Mouse (Mus musculus) forebrain, embryonic 16.5 days (tissue): Measurements from ENCODE around the gene Zswim4. TPM values are rescaled to one million over a fixed set of nuclear protein-coding genes. Genes with fewer than 3 reads are reported as not detected.

Source experiments
- ATAC-seq: fragments of 200-750 bp; cut with Nextera tagmentation; 2 replicates; pipeline ENCODE4 v1.8.0; 2017; ENCODE audit warnings: mild to moderate bottlenecking, moderate library complexity
- H3K27ac ChIP-seq: fragments of 300-500 bp; sonication (generic); 2 replicates; pipeline ENCODE4 v1.5.1; 2014; ENCODE audit warnings: low read length, control low read depth
- H3K27me3 ChIP-seq: fragments of 300-500 bp; sonication (generic); replicated peaks from 2 replicates; pipeline ENCODE4 v1.6.1; 2014; ENCODE audit warnings: low read length; ENCODE audit not compliant: control insufficient read depth, insufficient read depth
- H3K36me3 ChIP-seq: fragments of 300-500 bp; sonication (generic); 2 replicates; pipeline ENCODE4 v1.6.1; 2014; ENCODE audit not compliant: control insufficient read depth, insufficient read depth
- H3K4me1 ChIP-seq: fragments of 300-500 bp; sonication (generic); replicated peaks from 2 replicates; pipeline ENCODE4 v1.6.1; 2014; ENCODE audit warnings: low read length; ENCODE audit not compliant: control insufficient read depth, insufficient read depth
- H3K4me2 ChIP-seq: fragments of 300-500 bp; sonication (generic); 2 replicates; pipeline ENCODE4 v1.6.1; 2014; ENCODE audit warnings: mild to moderate bottlenecking, low read length, control low read depth
- H3K4me3 ChIP-seq: fragments of 300-500 bp; sonication (generic); replicated peaks from 2 replicates; pipeline ENCODE4 v1.5.1; 2014; ENCODE audit warnings: mild to moderate bottlenecking, low read length, control low read depth
- H3K9ac ChIP-seq: fragments of 300-500 bp; sonication (generic); replicated peaks from 2 replicates; pipeline ENCODE4 v1.6.1; 2014; ENCODE audit warnings: low read depth, low read length, control low read depth
- H3K9me3 ChIP-seq: fragments of 300-500 bp; sonication (generic); 2 replicates; pipeline ENCODE4 v1.6.1; 2016; ENCODE audit warnings: low read length; ENCODE audit not compliant: control insufficient read depth
- WGBS: fragments of 180-500 bp; shearing (Covaris S2); extraction: QIAGEN DNeasy Blood & Tissue Kit; methylation state at CpG from one replicate; pipeline ENCODE4 v1.1.7; 2014; 5-methylcytosine and 5-hydroxymethylcytosine counted together
- polyA plus RNA-seq: library from polyadenylated mRNA; unstranded; fragments of >200 nt; fragmentation: Nextera tagmentation; extraction: Ambion mirVana; gene quantifications from 2 replicates; pipeline ENCODE4 v1.2.1, GENCODE M21; 2015

Gene Zswim4
- polyA plus RNA-seq, 1 experiment from 2014 or later = 40.1 TPM

DNA sequence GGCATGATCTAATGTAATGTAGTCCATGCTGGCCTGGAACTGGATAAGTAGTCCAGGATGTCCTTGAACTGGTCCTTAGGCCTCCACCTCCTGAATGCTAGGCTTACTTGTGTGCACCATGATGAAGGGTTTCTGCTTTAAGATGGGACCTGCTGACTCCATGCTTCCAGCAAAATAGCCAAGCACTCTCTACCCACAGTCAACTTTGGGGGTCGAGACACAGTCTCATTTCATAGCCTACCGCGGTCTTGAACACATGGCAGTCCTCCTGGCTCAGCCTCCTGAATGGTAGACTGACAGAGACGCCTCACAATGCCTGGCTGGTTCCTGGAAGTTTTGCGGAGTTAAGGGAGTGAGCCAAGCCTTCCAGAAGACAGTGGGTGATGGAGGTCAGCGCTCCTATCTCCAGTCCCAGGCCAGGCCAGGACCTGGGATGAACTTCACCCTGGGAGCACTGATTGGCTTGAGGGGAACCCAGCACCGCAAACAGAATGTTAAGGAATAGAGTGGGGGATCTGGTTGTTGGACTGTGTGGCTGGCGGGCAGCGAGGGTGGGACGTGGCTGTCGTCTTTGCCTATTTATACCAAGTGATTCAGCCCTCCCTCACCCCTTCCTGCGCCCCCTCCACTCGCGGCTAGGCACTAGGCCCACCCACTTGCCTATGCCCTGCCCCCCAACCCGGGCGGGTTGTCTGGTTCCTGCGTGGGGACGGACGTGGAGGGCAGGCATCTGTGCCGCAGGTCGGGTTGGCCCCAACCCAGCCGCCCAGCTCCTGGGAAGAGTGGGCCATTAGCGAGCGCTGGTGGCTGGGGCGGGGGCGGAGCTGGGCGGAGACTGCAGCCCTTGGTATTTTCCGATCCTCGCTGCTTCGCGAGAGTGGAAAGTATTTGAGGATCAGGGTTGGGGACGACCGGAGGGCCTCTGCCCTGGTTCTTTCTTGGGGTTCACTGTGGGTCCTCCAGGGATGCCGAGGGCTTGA lies 33.6 kb downstream of the Zswim4 start:
- peak; percentile 41 for ATAC-seq
- no peaks in the 10 kb centered on the region for H3K27me3 ChIP-seq
- H3K36me3 ChIP-seq = no peaks in the 10 kb centered on the region
- 9% methylated on average over 34 of the region's 34 CpGs for WGBS
- H3K4me2 ChIP-seq = peak overlapping the region; percentile 70
- H3K4me1 ChIP-seq = peaks cover 41% of the 10 kb centered on the region
- H3K27ac ChIP-seq = peak overlapping the region; percentile 51
- H3K9ac ChIP-seq = peak overlapping the region; percentile 63
- peak overlapping the region; percentile 46 for H3K4me3 ChIP-seq
- H3K9me3 ChIP-seq = no peaks in the 10 kb centered on the region

GRCm38 (mm10) chr8:84202466-84202865 lies 34.4 kb downstream of the Zswim4 start:
- H3K4me1 ChIP-seq = peaks cover 41% of the 10 kb centered on the region
- H3K36me3 ChIP-seq = no peaks in the 10 kb centered on the region
- peak overlapping the region; percentile 6; the same call in 1 of the 2 replicates for H3K4me2 ChIP-seq
- no peak overlapping the region for H3K9ac ChIP-seq
- 85% methylated on average over 9 of the region's 9 CpGs for WGBS
- no peak overlapping the region for H3K4me3 ChIP-seq
- no peak for ATAC-seq
- H3K27me3 ChIP-seq = no peaks in the 10 kb centered on the region
- no peaks in the 10 kb centered on the region for H3K9me3 ChIP-seq
- no peak overlapping the region for H3K27ac ChIP-seq

DNA sequence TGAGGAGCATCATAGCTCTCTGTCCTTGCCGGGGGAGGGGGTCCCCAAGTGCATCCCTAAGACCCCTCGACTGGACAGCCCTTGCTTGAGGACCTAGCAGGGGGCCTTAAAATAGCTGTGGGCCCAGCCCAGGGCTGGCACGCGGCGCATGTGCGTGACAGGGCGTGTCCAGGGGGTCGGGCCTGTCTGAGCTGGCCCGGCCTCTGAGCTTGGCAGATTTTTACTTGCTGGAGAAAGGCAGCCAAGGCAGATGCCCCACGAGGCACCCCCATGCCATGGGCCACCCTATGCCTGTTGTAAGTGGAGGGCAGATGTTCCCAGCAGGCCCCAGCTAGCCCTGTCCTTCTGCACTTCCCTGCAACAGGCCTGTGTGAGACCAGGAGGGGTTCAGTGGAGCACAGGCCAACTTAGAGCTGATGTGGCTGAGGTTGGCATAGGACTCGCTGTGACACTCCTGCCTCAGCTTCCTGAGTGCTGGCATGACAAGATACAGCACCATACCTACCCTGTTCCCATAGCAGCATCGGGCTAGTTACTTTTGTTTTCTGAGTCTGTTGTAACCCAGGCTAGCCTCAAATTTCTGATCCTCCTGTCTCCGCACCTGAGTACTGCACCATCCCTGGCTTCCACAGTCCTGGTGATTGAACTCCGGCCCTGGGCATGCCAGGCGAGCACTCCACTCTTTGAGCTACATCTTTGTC lies 35.2 kb downstream of the Zswim4 start:
- peak overlapping the region; percentile 27 for H3K27ac ChIP-seq
- H3K9me3 ChIP-seq = no peaks in the 10 kb centered on the region
- WGBS = 56% methylated on average over 15 of the region's 15 CpGs
- no peak for ATAC-seq
- H3K36me3 ChIP-seq = no peaks in the 10 kb centered on the region
- no peaks in the 10 kb centered on the region for H3K27me3 ChIP-seq
- H3K9ac ChIP-seq = peak overlapping the region; percentile 60; the same call in 1 of the 2 replicates
- H3K4me1 ChIP-seq = peaks cover 45% of the 10 kb centered on the region
- H3K4me2 ChIP-seq = peak overlapping the region; percentile 79
- peak overlapping the region; percentile 44 for H3K4me3 ChIP-seq

GRCm38 (mm10) chr8:84200652-84201544 lies 36.0 kb downstream of the Zswim4 start:
- no peak for ATAC-seq
- WGBS = 5% methylated on average over 64 of the region's 70 CpGs

DNA sequence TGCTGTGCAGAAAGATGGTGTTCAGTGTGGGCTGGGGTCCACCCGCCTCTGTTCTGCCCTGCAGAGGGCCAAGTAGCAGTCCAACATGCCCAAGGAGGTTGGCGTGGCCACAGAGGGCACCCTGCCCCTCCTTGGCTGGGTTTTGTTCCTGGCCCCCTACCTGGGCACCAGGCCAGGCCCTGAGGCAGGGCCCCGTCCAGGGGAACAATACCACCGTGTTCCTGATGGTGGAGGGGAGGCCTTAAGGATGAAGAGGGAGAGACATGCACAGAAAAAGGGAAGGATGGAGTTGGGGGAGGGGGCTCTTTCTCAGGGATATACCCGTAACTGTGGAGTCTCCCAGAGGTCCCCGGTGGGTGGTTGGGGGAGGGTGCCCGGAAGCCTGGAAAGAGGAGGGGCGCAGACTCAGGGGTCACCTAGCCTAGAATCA lies 36.7 kb downstream of the Zswim4 start:
- ATAC-seq = no peak
- Histone ChIP-seq H3K9me3 (no peaks in the 10 kb centered on the region), H3K9ac (no peak overlapping the region), H3K4me3 (peak overlapping the region; percentile 44), H3K36me3 (no peaks in the 10 kb centered on the region), H3K27ac (peak overlapping the region; percentile 2; the same call in 1 of the 2 replicates), H3K4me2 (peak overlapping the region; percentile 79), H3K27me3 (no peaks in the 10 kb centered on the region), H3K4me1 (peaks cover 45% of the 10 kb centered on the region)
- 10% methylated on average over 8 of the region's 8 CpGs for WGBS

More at GRCm38 (mm10) chr8:84200652-84201544, 36.0 kb downstream of the Zswim4 start:
- Histone ChIP-seq H3K27me3 (no peaks in the 10 kb centered on the region), H3K27ac (peak overlapping the region; percentile 27), H3K4me1 (peaks cover 45% of the 10 kb centered on the region), H3K36me3 (no peaks in the 10 kb centered on the region), H3K9me3 (no peaks in the 10 kb centered on the region), H3K9ac (peak overlapping the region; percentile 60), H3K4me2 (peak overlapping the region; percentile 79), H3K4me3 (peak overlapping the region; percentile 44)

- peaks cover 45% of the 10 kb centered on the region for H3K4me1 ChIP-seq
- 41% methylated on average over 11 of the region's 11 CpGs for WGBS
- no peaks in the 10 kb centered on the region for H3K36me3 ChIP-seq
- H3K9ac ChIP-seq = no peak overlapping the region
- no peak overlapping the region for H3K4me3 ChIP-seq
- no peak overlapping the region for H3K4me2 ChIP-seq
- no peaks in the 10 kb centered on the region for H3K9me3 ChIP-seq
- no peaks in the 10 kb centered on the region for H3K27me3 ChIP-seq
- no peak for ATAC-seq
- no peak overlapping the region for H3K27ac ChIP-seq
Observed at GRCm38 (mm10) chr8:84199348-84200125, 37.3 kb downstream of the Zswim4 start.

GRCm38 (mm10) chr8:84198871-84199270 lies 38.0 kb downstream of the Zswim4 start:
- H3K27ac ChIP-seq = peak overlapping the region; percentile 75; the same call in 1 of the 2 replicates
- ATAC-seq = no peak

More at GRCm38 (mm10) chr8:84198871-84199270, 38.0 kb downstream of the Zswim4 start:
- Histone ChIP-seq H3K36me3 (no peaks in the 10 kb centered on the region), H3K4me2 (peak overlapping the region; percentile 76; the same call in 1 of the 2 replicates), H3K9ac (no peak overlapping the region; the same call in 1 of the 2 replicates), H3K4me3 (no peak overlapping the region), H3K27me3 (no peaks in the 10 kb centered on the region), H3K9me3 (no peaks in the 10 kb centered on the region), H3K4me1 (peaks cover 43% of the 10 kb centered on the region)
- WGBS = 25% methylated on average over 4 of the region's 4 CpGs
